Mouse (Mus musculus) limb, embryonic 12.5 days (tissue): ENCODE data around the gene Fam8a1. TPM values are rescaled to one million over a fixed set of nuclear protein-coding genes. Genes with fewer than 3 reads are reported as not detected.

Experiments used
- ATAC-seq: fragments of 200-750 bp; cut with Nextera tagmentation; 2 replicates; pipeline ENCODE4 v1.8.0; 2017; ENCODE audit warnings: low read depth, moderate TSS enrichment; ENCODE audit not compliant: insufficient number of reproducible peaks, insufficient read depth, low FRiP score, low TSS enrichment
- H3K27ac ChIP-seq: fragments of 300-500 bp; sonication (generic); 2 replicates; pipeline ENCODE4 v1.5.1; 2016; ENCODE audit warnings: mild to moderate bottlenecking, moderate library complexity
- H3K27me3 ChIP-seq: fragments of 300-500 bp; sonication (generic); 2 replicates; pipeline ENCODE4 v1.6.1; 2016; ENCODE audit warnings: mild to moderate bottlenecking, moderate library complexity
- H3K36me3 ChIP-seq: fragments of 300-500 bp; sonication (generic); 2 replicates; pipeline ENCODE4 v1.6.1; 2016; ENCODE audit warnings: mild to moderate bottlenecking, moderate library complexity
- H3K4me1 ChIP-seq: fragments of 300-500 bp; sonication (generic); replicated peaks from 2 replicates; pipeline ENCODE4 v1.6.1; 2016
- H3K4me2 ChIP-seq: fragments of 300-500 bp; sonication (generic); 2 replicates; pipeline ENCODE4 v1.6.1; 2016; ENCODE audit warnings: mild to moderate bottlenecking, moderate library complexity
- H3K4me3 ChIP-seq: fragments of 300-500 bp; sonication (generic); replicated peaks from 2 replicates; pipeline ENCODE4 v1.5.1; 2016; ENCODE audit warnings: mild to moderate bottlenecking
- H3K9ac ChIP-seq: fragments of 300-500 bp; sonication (generic); replicated peaks from 2 replicates; pipeline ENCODE4 v1.6.1; 2016; ENCODE audit warnings: mild to moderate bottlenecking, moderate library complexity
- H3K9me3 ChIP-seq: fragments of 300-500 bp; sonication (generic); 2 replicates; pipeline ENCODE4 v1.6.1; 2016; ENCODE audit warnings: mild to moderate bottlenecking, moderate library complexity
- WGBS: fragments of 180-500 bp; shearing (Covaris S2); methylation state at CpG from one replicate; pipeline ENCODE4 v1.1.7; 2016; 5-methylcytosine and 5-hydroxymethylcytosine counted together
- polyA plus RNA-seq: library from polyadenylated mRNA; unstranded; fragments of >200 nt; fragmentation: Nextera tagmentation; extraction: Ambion mirVana; gene quantifications from 2 replicates; pipeline ENCODE4 v1.2.1, GENCODE M21; 2016

The Fam8a1 gene
- polyA plus RNA-seq, 1 experiment from 2014 or later, result 15.4 TPM

- no peak overlapping the region for H3K4me2 ChIP-seq
- H3K4me1 ChIP-seq, result no peaks in the 10 kb centered on the region
- H3K36me3 ChIP-seq, result peaks cover 46% of the 10 kb centered on the region
- no peak overlapping the region for H3K9ac ChIP-seq
- 55% methylated on average over 3 of the region's 3 CpGs for WGBS
- no peak for ATAC-seq
- no peak overlapping the region for H3K27ac ChIP-seq
- no peak overlapping the region for H3K4me3 ChIP-seq
- no peaks in the 10 kb centered on the region for H3K27me3 ChIP-seq
- no peaks in the 10 kb centered on the region for H3K9me3 ChIP-seq
These were observed 46.8 kb downstream of the Fam8a1 start for GRCm38 (mm10) chr13:46715976-46716639.

- no peaks in the 10 kb centered on the region for H3K27me3 ChIP-seq
- no peaks in the 10 kb centered on the region for H3K9me3 ChIP-seq
- no peak overlapping the region for H3K27ac ChIP-seq
- ATAC-seq, result no peak
- H3K9ac ChIP-seq, result no peak overlapping the region
- 78% methylated on average over 5 of the region's 5 CpGs for WGBS
- H3K36me3 ChIP-seq, result peaks cover 23% of the 10 kb centered on the region
- no peak overlapping the region for H3K4me3 ChIP-seq
- no peak overlapping the region for H3K4me2 ChIP-seq
- no peaks in the 10 kb centered on the region for H3K4me1 ChIP-seq
These were observed 49.6 kb downstream of the Fam8a1 start for GRCm38 (mm10) chr13:46718893-46719400.

GRCm38 (mm10) chr13:46721009-46721408, 51.7 kb downstream of the Fam8a1 start:
- peaks cover 12% of the 10 kb centered on the region for H3K4me1 ChIP-seq
- no peak overlapping the region for H3K9ac ChIP-seq
- no peak for ATAC-seq
- H3K4me2 ChIP-seq, result no peak overlapping the region
- no peaks in the 10 kb centered on the region for H3K27me3 ChIP-seq
- H3K27ac ChIP-seq, result no peak overlapping the region
- no peaks in the 10 kb centered on the region for H3K9me3 ChIP-seq
- H3K36me3 ChIP-seq, result peaks cover 11% of the 10 kb centered on the region
- no peak overlapping the region for H3K4me3 ChIP-seq

- peak overlapping the region; percentile 73; the same call in 1 of the 2 replicates for H3K4me2 ChIP-seq
- H3K9me3 ChIP-seq, result no peaks in the 10 kb centered on the region
- H3K27ac ChIP-seq, result no peak overlapping the region
- no peak overlapping the region for H3K4me3 ChIP-seq
- ATAC-seq, result no peak
- no peak overlapping the region for H3K9ac ChIP-seq
- H3K27me3 ChIP-seq, result no peaks in the 10 kb centered on the region
- H3K36me3 ChIP-seq, result no peaks in the 10 kb centered on the region
- peaks cover 12% of the 10 kb centered on the region for H3K4me1 ChIP-seq
These were observed 55.0 kb downstream of the Fam8a1 start for GRCm38 (mm10) chr13:46724371-46724770.

GRCm38 (mm10) chr13:46725227-46725626, 55.9 kb downstream of the Fam8a1 start:
- peak overlapping the region; percentile 73 for H3K4me2 ChIP-seq
- H3K9me3 ChIP-seq, result no peaks in the 10 kb centered on the region
- no peaks in the 10 kb centered on the region for H3K27me3 ChIP-seq
- no peaks in the 10 kb centered on the region for H3K36me3 ChIP-seq
- no peak overlapping the region for H3K9ac ChIP-seq
- no peak for ATAC-seq
- H3K27ac ChIP-seq, result no peak overlapping the region
- peaks cover 12% of the 10 kb centered on the region for H3K4me1 ChIP-seq
- H3K4me3 ChIP-seq, result no peak overlapping the region
- 44% methylated on average over 2 of the region's 2 CpGs for WGBS

GRCm38 (mm10) chr13:46726288-46727037, 57.1 kb downstream of the Fam8a1 start:
- Histone ChIP-seq H3K4me3 (peak overlapping the region; percentile 99), H3K27me3 (no peaks in the 10 kb centered on the region), H3K4me1 (peaks cover 12% of the 10 kb centered on the region), H3K9ac (peak overlapping the region; percentile 96), H3K27ac (peak overlapping the region; percentile 97), H3K4me2 (peak overlapping the region; percentile 73), H3K36me3 (no peaks in the 10 kb centered on the region), H3K9me3 (no peaks in the 10 kb centered on the region)
- under 1% methylated on average over 30 of the region's 30 CpGs for WGBS
- ATAC-seq, result no peak

GRCm38 (mm10) chr13:46727038-46727836, 57.9 kb downstream of the Fam8a1 start:
- Histone ChIP-seq H3K4me3 (peak overlapping the region; percentile 99), H3K27me3 (no peaks in the 10 kb centered on the region), H3K36me3 (no peaks in the 10 kb centered on the region), H3K9ac (peak overlapping the region; percentile 96), H3K9me3 (no peaks in the 10 kb centered on the region), H3K4me1 (peaks cover 12% of the 10 kb centered on the region), H3K27ac (peak overlapping the region; percentile 97), H3K4me2 (peak overlapping the region; percentile 73)
- under 1% methylated on average over 84 of the region's 85 CpGs for WGBS
- ATAC-seq, result peak; percentile 81

Other genes with a start within 250 kb of the Fam8a1 start
- gene Cap2, start 167.7 kb upstream of the Fam8a1 start, polyA plus RNA-seq, result 13.1 and 13.3 TPM in 2 replicates
- 40.6 and 41.0 TPM in 2 replicates for gene Nup153, start 58.4 kb downstream of the Fam8a1 start, polyA plus RNA-seq